In genomic region chr6:37072401-37073016, GRCm38 (mm10) we compare ENCODE assay signal across 13 mouse cellular contexts.
A peak's percentile ranks its signal among the peaks of the same experiment; 100 is the strongest.
DNase-seq lines count a peak whose midpoint lies in the region; ATAC-seq lines count a peak whose summit lies in the region.
"Had no signal": no experiment of that assay in that cellular context is flagged by ENCODE, and none has a peak within 500 bp of the region (broad histone marks: within the 10 kb centered on the region; RNA-seq: fewer than 3 reads in every experiment).

No protein-coding gene starts in this region.

- no peaks in the 10 kb centered on the region for H3K4me1 ChIP-seq in heart, embryonic 11.5 days (ENCODE audit: control insufficient read depth, insufficient read depth, low read length)
- peaks cover 3% of the 10 kb centered on the region; the same call in 1 of the 2 replicates for H3K4me1 ChIP-seq in limb, embryonic 15.5 days
- H3K4me1 ChIP-seq in limb, embryonic 10.5 days, result no peaks in the 10 kb centered on the region
- H3K4me1 ChIP-seq: liver, embryonic 12.5 days had no signal

- peak; percentile 88 for DNase-seq in heart, adult 11 months
- no peak for DNase-seq in limb, embryonic 10.5 days (ENCODE audit: low spot score)
- peak; percentile 33 for DNase-seq in gastrocnemius, adult 18-20 months (ENCODE audit: low spot score)
- peak; percentile 38 for DNase-seq in skeletal muscle tissue, adult 2 months (ENCODE audit: low read depth, low spot score)
- no peak for DNase-seq in right cerebral cortex, adult 2 months (ENCODE audit: low spot score in 2 of 2)
- no peak for DNase-seq in adrenal gland, adult 2 months
- DNase-seq: right cerebral cortex, adult 18-20 months; thymus, postnatal 4 days had no signal

- H3K4me3 ChIP-seq in heart, embryonic 11.5 days (ENCODE audit: low read depth, low read length), result no peak overlapping the region
- H3K4me3 ChIP-seq in limb, embryonic 15.5 days, result no peak overlapping the region
- no peak overlapping the region for H3K4me3 ChIP-seq in limb, embryonic 10.5 days
- H3K4me3 ChIP-seq: heart, embryonic 15.5 days; liver, embryonic 12.5 days had no signal

- no peaks in the 10 kb centered on the region for H3K36me3 ChIP-seq in heart, embryonic 11.5 days (ENCODE audit: control insufficient read depth, insufficient read depth, low read length)
- H3K36me3 ChIP-seq in limb, embryonic 15.5 days, result no peaks in the 10 kb centered on the region
- no peaks in the 10 kb centered on the region for H3K36me3 ChIP-seq in limb, embryonic 10.5 days
- H3K36me3 ChIP-seq: heart, embryonic 15.5 days; liver, embryonic 12.5 days had no signal

- 72% methylated on average over 9 of the region's 9 CpGs for WGBS in heart, embryonic 11.5 days (ENCODE audit: insufficient replicate concordance)
- 38% methylated on average over 9 of the region's 9 CpGs for WGBS in limb, embryonic 15.5 days
- 81% methylated on average over 9 of the region's 9 CpGs for WGBS in limb, embryonic 10.5 days

- no peaks in the 10 kb centered on the region for H3K27me3 ChIP-seq in heart, embryonic 11.5 days (ENCODE audit: control insufficient read depth, insufficient read depth, low read length)
- no peaks in the 10 kb centered on the region for H3K27me3 ChIP-seq in limb, embryonic 15.5 days
- no peaks in the 10 kb centered on the region for H3K27me3 ChIP-seq in limb, embryonic 10.5 days (ENCODE audit: low read depth, poor library complexity, severe bottlenecking)
- H3K27me3 ChIP-seq: heart, embryonic 15.5 days; liver, embryonic 12.5 days had no signal

- no peak overlapping the region for H3K27ac ChIP-seq in heart, embryonic 11.5 days (ENCODE audit: low read depth, low read length)
- peak overlapping the region; percentile 18; the same call in 1 of the 2 replicates for H3K27ac ChIP-seq in limb, embryonic 15.5 days
- H3K27ac ChIP-seq in limb, embryonic 10.5 days, result no peak overlapping the region
- H3K27ac ChIP-seq: heart, embryonic 15.5 days; hindbrain, postnatal 0 days; liver, embryonic 12.5 days had no signal

- H3K9me3 ChIP-seq in heart, embryonic 11.5 days (replicated peaks; ENCODE audit: control insufficient read depth, low read length), result no peaks in the 10 kb centered on the region
- H3K9me3 ChIP-seq in limb, embryonic 15.5 days, result no peaks in the 10 kb centered on the region
- H3K9me3 ChIP-seq in limb, embryonic 10.5 days (replicated peaks), result no peaks in the 10 kb centered on the region
- H3K9me3 ChIP-seq: heart, embryonic 15.5 days; liver, embryonic 12.5 days had no signal

- ATAC-seq in heart, embryonic 11.5 days (replicated peaks; ENCODE audit: insufficient number of reproducible peaks, low FRiP score, low TSS enrichment), result no peak
- no peak for ATAC-seq in limb, embryonic 15.5 days (ENCODE audit: insufficient number of reproducible peaks, low FRiP score, low TSS enrichment, low read depth)
- ATAC-seq: hindbrain, postnatal 0 days; liver, embryonic 12.5 days had no signal

- no peak overlapping the region for H3K4me2 ChIP-seq in heart, embryonic 11.5 days
- H3K4me2 ChIP-seq in limb, embryonic 15.5 days, result no peak overlapping the region
- H3K4me2 ChIP-seq: heart, embryonic 15.5 days; liver, embryonic 12.5 days had no signal

- H3K9ac ChIP-seq in heart, embryonic 11.5 days (ENCODE audit: low read depth, low read length), result no peak overlapping the region
- H3K9ac ChIP-seq in limb, embryonic 15.5 days, result no peak overlapping the region
- H3K9ac ChIP-seq: heart, embryonic 15.5 days; liver, embryonic 12.5 days had no signal

Comparison
In these comparisons a context has a peak if more than half of its experiments do, and no peak if none do; other contexts are left out.
1. DNase-seq: peak in heart, adult 11 months (single experiment), gastrocnemius, adult 18-20 months (single experiment) and skeletal muscle tissue, adult 2 months (single experiment); none in limb, embryonic 10.5 days (single experiment), right cerebral cortex, adult 2 months (0 of 2) and adrenal gland, adult 2 months (single experiment).